Mouse (Mus musculus) heart, adult 2 months (tissue): Measurements from ENCODE around the gene Dennd2a. TPM values are rescaled to one million over a fixed set of nuclear protein-coding genes. Genes with fewer than 3 reads are reported as not detected.
"Not testable (repeated sequence)": the region's sequence is repeated elsewhere in the genome, so short reads cannot be mapped to it uniquely, and the experiment has no call there.

Experiments
- DNase-seq, 2 experiments: peaks; one replicate each; pipeline ENCODE4 v3.0.0; 2021
- H3K27ac ChIP-seq: fragments of 200-600 bp; 2 replicates; pipeline ENCODE4 v1.8.1; 2022
- H3K27me3 ChIP-seq: fragments of 200-500 bp; 2 replicates; pipeline ENCODE4 v1.6.1; 2012; ENCODE audit warnings: mild to moderate bottlenecking, low read length, inconsistent platforms, mixed read lengths; ENCODE audit not compliant: control insufficient read depth, insufficient read depth
- H3K36me3 ChIP-seq: fragments of 200-500 bp; 2 replicates; pipeline ENCODE4 v1.6.1; 2012; ENCODE audit warnings: low read length, inconsistent platforms; ENCODE audit not compliant: control insufficient read depth, insufficient read depth
- H3K4me1 ChIP-seq: fragments of 200-500 bp; 2 replicates; pipeline ENCODE4 v1.6.1; 2011; ENCODE audit warnings: low read length; ENCODE audit not compliant: control insufficient read depth, insufficient read depth
- H3K4me3 ChIP-seq: fragments of 200-600 bp; 2 replicates; pipeline ENCODE4 v1.8.1; 2022
- H3K79me2 ChIP-seq: fragments of 200-500 bp; replicated peaks from 2 replicates; pipeline ENCODE4 v1.6.1; 2012; ENCODE audit warnings: mild to moderate bottlenecking, inconsistent platforms, low read length, moderate library complexity, mixed read lengths; ENCODE audit not compliant: control insufficient read depth, insufficient read depth
- H3K9ac ChIP-seq: fragments of 200-500 bp; 2 replicates; pipeline ENCODE4 v1.6.1; 2012; ENCODE audit warnings: low read depth, mild to moderate bottlenecking, control low read depth, inconsistent platforms, low read length, mixed read lengths
- CTCF ChIP-seq: fragments of 200-600 bp; IDR thresholded peaks from 2 replicates; pipeline ENCODE4 v1.8.1; 2022; ENCODE audit warnings: antibody characterized with exemption, mild to moderate bottlenecking, moderate library complexity
- EP300 ChIP-seq: fragments of 200-500 bp; IDR thresholded peaks from 2 replicates; pipeline ENCODE4 v1.6.1; 2011; ENCODE audit warnings: low read depth, low read length, control low read depth; ENCODE audit not compliant: insufficient read depth
- POLR2A ChIP-seq: fragments of 200-500 bp; IDR thresholded peaks from 2 replicates; pipeline ENCODE4 v1.6.1; 2011; ENCODE audit warnings: mild to moderate bottlenecking, low read depth, low read length, control low read depth; ENCODE audit not compliant: insufficient read depth
- WGBS: fragments of 180-500 bp; shearing (Covaris S2); methylation state at CpG from one replicate; pipeline ENCODE4 v1.1.7; 2018; 5-methylcytosine and 5-hydroxymethylcytosine counted together
- intact Hi-C: fragments of 180-260 bp; cut with DNase I; formaldehyde crosslinking; loops from one replicate; pipeline ENCODE4 v1.15.1; 2025
- polyA plus RNA-seq: library from polyadenylated mRNA; depleted of rRNA; stranded (reverse); fragments of >200 nt; gene quantifications from 2 replicates; pipeline ENCODE4 v1.2.3, GENCODE M21; 2012
- total RNA-seq, 2 experiments: library from RNA; stranded (reverse); gene quantifications; 2 replicates each; pipeline ENCODE4 v1.2.3; 2021

The Dennd2a gene
- total and polyA plus RNA-seq, 3 experiments: 5.6 to 6.6 (median 6.0) TPM

- DNase-seq: no peak
- 43% methylated on average over 4 of the region's 4 CpGs for WGBS
- intact Hi-C loops: no loop called here
- H3K27me3 ChIP-seq: no peaks in the 10 kb centered on the region
- no peaks in the 10 kb centered on the region for H3K36me3 ChIP-seq
- H3K9ac ChIP-seq: no peak overlapping the region
- H3K4me1 ChIP-seq: no peaks in the 10 kb centered on the region
- H3K79me2 ChIP-seq: no peaks in the 10 kb centered on the region
- H3K4me3 ChIP-seq: no peak overlapping the region
- TF ChIP-seq CTCF (no peak), POLR2A (no peak), EP300 (no peak)
- H3K27ac ChIP-seq: no peak overlapping the region
Observed at GRCm38 (mm10) chr6:39447429-39448185, 110.1 kb downstream of the Dennd2a start.

- intact Hi-C loops: no loop called here
- 27% methylated on average over 19 of the region's 19 CpGs for WGBS
Observed at GRCm38 (mm10) chr6:39445801-39446572, 111.7 kb downstream of the Dennd2a start.

GRCm38 (mm10) chr6:39442786-39443287 is 114.8 kb downstream of the Dennd2a start:
- Histone ChIP-seq H3K9ac (no peak overlapping the region), H3K4me3 (no peak overlapping the region), H3K79me2 (no peaks in the 10 kb centered on the region), H3K36me3 (no peaks in the 10 kb centered on the region), H3K4me1 (no peaks in the 10 kb centered on the region), H3K27ac (no peak overlapping the region), H3K27me3 (no peaks in the 10 kb centered on the region)
- no peak for TF ChIP-seq EP300
- no peak for TF ChIP-seq POLR2A
- intact Hi-C loops: no loop called here
- DNase-seq: no peak

More at GRCm38 (mm10) chr6:39445801-39446572, 111.7 kb downstream of the Dennd2a start:
- no peak for DNase-seq
- H3K4me3 ChIP-seq: no peak overlapping the region
- H3K36me3 ChIP-seq: no peaks in the 10 kb centered on the region
- no peaks in the 10 kb centered on the region for H3K4me1 ChIP-seq
- TF ChIP-seq CTCF (no peak), EP300 (no peak), POLR2A (no peak)
- H3K79me2 ChIP-seq: no peaks in the 10 kb centered on the region
- H3K27me3 ChIP-seq: no peaks in the 10 kb centered on the region
- H3K27ac ChIP-seq: no peak overlapping the region
- no peak overlapping the region for H3K9ac ChIP-seq

- Histone ChIP-seq H3K36me3 (no peaks in the 10 kb centered on the region), H3K4me1 (no peaks in the 10 kb centered on the region), H3K79me2 (no peaks in the 10 kb centered on the region), H3K4me3 (no peak overlapping the region), H3K27ac (no peak overlapping the region), H3K27me3 (no peaks in the 10 kb centered on the region), H3K9ac (no peak overlapping the region)
- DNase-seq: no peak
- no peak for TF ChIP-seq CTCF
- TF ChIP-seq POLR2A: no peak
- TF ChIP-seq EP300: no peak
- intact Hi-C loops: no loop called here
Observed at GRCm38 (mm10) chr6:39440207-39440606, 117.5 kb downstream of the Dennd2a start.

- H3K36me3 ChIP-seq, H3K4me3 ChIP-seq, intact Hi-C loops, H3K9ac ChIP-seq, H3K27me3 ChIP-seq, DNase-seq, H3K79me2 ChIP-seq, H3K27ac ChIP-seq, H3K4me1 ChIP-seq: not testable (repeated sequence)
- WGBS: 93% methylated on average over 6 of the region's 6 CpGs
Observed at GRCm38 (mm10) chr6:39437519-39437918, 120.1 kb downstream of the Dennd2a start.

GRCm38 (mm10) chr6:39435875-39436274 is 121.8 kb downstream of the Dennd2a start:
- H3K9ac ChIP-seq: no peak overlapping the region
- H3K79me2 ChIP-seq: no peaks in the 10 kb centered on the region
- no peak overlapping the region for H3K27ac ChIP-seq
- intact Hi-C loops: no loop called here
- no peak for DNase-seq
- H3K27me3 ChIP-seq: no peaks in the 10 kb centered on the region
- H3K4me1 ChIP-seq: no peaks in the 10 kb centered on the region
- H3K4me3 ChIP-seq: no peak overlapping the region
- H3K36me3 ChIP-seq: no peaks in the 10 kb centered on the region
- TF ChIP-seq POLR2A (no peak), CTCF (no peak), EP300 (no peak)
- 74% methylated on average over 5 of the region's 5 CpGs for WGBS
